Mouse (Mus musculus) urinary bladder, adult 2 months (tissue): ENCODE measurements around the gene Abca12. TPM values are rescaled to one million over a fixed set of nuclear protein-coding genes. Genes with fewer than 3 reads are reported as not detected.

ENCODE experiments used
- DNase-seq: peaks from one replicate; pipeline ENCODE4 v3.0.0; 2022; ENCODE audit warnings: low spot score
- polyA plus RNA-seq: library from polyadenylated mRNA; depleted of rRNA; stranded (reverse); fragments of >200 nt; gene quantifications from 2 replicates; pipeline ENCODE4 v1.2.3, GENCODE M21; 2012; rRNA removed

Abca12 gene
- polyA plus RNA-seq, 1 experiment = not detected

GRCm38 (mm10) chr1:71195333-71195732, 219.4 kb downstream of the Abca12 start:
- DNase-seq = no peak

GRCm38 (mm10) chr1:71193931-71194330, 220.8 kb downstream of the Abca12 start:
- DNase-seq = no peak

Other genes starting within 250 kb of the Abca12 start
- gene Atic, start 142.2 kb upstream of the Abca12 start, polyA plus RNA-seq = 45.9 and 50.0 TPM in 2 replicates
- 689 and 872 TPM in 2 replicates for gene Fn1, start 238.3 kb upstream of the Abca12 start, polyA plus RNA-seq